Mouse (Mus musculus) lung, postnatal 36 days (tissue): ENCODE data around the gene Tmem95.
A peak's percentile ranks its signal among the peaks of the same experiment; 100 is the strongest.
"Not testable (repeated sequence)": the region's sequence is repeated elsewhere in the genome, so short reads cannot be mapped to it uniquely, and the experiment has no call there.

Source experiments
- DNase-seq: peaks from one replicate; pipeline ENCODE4 v3.0.0; 2022; ENCODE audit warnings: mixed read lengths

Tmem95 gene

GRCm38 (mm10) chr11:69880506-69880852 lies 2.7 kb upstream of the Tmem95 start:
- DNase-seq = peak; percentile 88

- no peak for DNase-seq
These were observed 1.9 kb upstream of the Tmem95 start for GRCm38 (mm10) chr11:69879711-69880110.

DNA sequence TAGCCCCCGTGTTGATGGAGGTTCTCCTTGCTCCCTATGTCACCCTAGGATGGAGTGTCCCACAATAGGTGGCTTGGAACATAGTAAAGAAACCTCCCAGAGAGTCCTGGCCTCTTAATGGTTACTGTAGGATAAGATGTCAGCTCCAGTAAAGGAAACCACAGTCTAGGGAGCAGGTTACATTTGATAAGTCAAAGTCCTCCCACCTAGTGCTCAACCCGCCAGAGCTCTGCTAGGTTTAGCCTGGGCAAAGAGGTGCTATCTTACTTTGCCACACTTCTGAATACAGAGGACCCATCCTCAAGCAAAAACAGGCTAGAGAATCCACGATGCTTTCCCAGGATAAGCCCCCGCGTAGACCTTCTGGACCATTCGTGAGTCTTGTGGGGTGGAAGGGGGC lies 1.1 kb upstream of the Tmem95 start:
- no peak for DNase-seq

- DNase-seq = no peak
These were observed 581 bp upstream of the Tmem95 start for GRCm38 (mm10) chr11:69878399-69878798.

DNA sequence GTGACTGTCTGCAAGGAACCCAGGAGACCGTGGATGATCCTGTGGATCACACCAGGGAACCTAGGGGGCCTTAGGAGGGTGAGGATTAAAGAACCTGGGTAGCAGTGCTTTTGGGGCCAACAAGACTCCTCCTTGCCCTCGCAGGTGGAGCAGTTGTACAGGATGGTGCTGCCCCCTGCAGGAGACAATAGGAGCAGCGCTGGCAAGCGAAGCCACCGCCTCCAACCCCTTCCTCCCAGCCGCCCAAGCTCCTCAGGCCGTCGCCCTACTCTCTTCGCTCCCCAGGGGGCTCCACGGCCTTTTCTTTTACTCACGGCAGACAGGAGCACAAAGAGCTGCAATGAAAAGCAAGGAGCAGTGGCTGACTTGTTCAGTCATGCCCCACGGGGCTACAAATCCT lies 951 bp downstream of the Tmem95 start:
- DNase-seq = peak; percentile 92

- peak; percentile 88 for DNase-seq
These were observed 1.6 kb downstream of the Tmem95 start for GRCm38 (mm10) chr11:69876186-69876585.

GRCm38 (mm10) chr11:69872451-69872850 lies 5.4 kb downstream of the Tmem95 start:
- no peak for DNase-seq

- no peak for DNase-seq
These were observed 6.0 kb downstream of the Tmem95 start for GRCm38 (mm10) chr11:69871822-69872221.

- no peak for DNase-seq
These were observed 7.3 kb downstream of the Tmem95 start for GRCm38 (mm10) chr11:69870289-69871069.

DNA sequence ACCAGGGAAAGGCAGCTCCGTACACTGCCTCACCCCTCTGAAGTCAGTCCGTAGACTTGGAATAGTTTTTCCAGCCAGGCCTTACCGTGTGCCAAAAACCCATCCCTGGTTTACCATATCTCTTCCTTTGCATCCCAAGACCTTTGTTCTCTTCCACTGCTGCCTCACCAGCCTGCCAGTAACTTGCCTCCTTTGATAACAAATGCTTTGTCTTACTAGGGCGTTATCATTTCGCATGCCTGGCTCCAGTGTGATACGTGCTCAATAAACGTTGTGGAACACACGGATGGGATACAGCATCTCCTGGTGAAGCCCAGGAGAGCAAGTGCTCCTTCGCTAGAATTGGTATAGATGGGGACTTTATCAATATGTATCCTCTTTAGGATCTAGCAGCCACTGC lies 10.5 kb downstream of the Tmem95 start:
- DNase-seq = peak; percentile 58

DNA sequence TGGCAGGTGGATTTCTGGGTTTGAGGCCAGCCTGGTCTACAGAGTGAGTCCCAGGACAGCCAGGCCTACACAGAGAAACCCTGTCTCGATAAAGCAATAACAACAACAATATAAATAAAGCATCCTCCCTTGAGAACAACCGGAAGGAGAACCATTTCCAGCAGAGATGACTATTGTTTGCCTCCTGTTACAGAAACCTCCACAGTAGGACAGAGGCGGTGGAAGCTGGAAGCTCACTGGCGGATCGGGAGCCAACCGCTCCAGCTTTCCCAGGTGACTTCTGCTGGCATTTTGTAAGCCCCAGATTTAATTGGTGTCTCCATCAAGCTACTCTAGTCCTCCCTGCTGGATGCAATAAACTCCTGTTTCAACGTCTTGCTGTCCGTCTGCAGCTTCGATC lies 12.3 kb downstream of the Tmem95 start:
- no peak for DNase-seq

DNA sequence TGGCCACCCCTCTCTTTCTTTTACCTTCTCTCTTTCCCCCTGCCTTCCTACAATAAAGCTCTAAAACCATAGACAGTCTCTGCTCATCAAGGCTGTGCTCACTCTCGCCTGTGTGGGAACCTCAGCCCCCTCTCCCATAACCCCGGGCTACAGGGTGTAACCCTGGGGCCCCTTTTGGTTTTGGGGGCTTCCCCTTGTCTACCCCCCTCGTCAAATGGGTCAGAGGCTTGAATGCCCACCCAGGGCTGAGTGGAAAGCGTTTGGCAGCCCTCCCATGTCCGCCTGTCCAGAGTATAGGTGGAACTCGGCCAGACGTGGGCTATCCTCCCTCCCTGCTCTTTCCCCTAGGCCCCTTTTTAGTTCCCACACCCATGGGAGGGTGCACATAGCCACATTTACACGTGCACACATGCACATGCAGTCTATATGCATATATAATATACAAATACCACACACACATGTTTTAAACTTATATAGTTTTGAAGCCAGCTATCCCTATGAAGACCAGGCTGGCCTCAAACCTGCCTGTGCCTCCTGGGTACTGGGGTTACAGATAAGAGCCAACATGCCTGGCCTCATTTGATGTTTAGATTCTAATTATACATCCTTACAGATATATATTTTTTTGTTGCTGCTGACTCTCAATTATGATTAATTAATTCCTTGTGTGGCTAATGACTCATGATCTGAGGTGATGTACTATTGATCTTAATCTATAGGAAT lies 13.5 kb downstream of the Tmem95 start:
- no peak for DNase-seq

GRCm38 (mm10) chr11:69863729-69864128 lies 14.1 kb downstream of the Tmem95 start:
- DNase-seq = not testable (repeated sequence)

- DNase-seq = peak; percentile 85
These were observed 19.5 kb downstream of the Tmem95 start, which contains the start of gene Tnk1 for GRCm38 (mm10) chr11:69858113-69858998. Gene Tnk1 (minus strand): TSS chr11:69858730.

DNA sequence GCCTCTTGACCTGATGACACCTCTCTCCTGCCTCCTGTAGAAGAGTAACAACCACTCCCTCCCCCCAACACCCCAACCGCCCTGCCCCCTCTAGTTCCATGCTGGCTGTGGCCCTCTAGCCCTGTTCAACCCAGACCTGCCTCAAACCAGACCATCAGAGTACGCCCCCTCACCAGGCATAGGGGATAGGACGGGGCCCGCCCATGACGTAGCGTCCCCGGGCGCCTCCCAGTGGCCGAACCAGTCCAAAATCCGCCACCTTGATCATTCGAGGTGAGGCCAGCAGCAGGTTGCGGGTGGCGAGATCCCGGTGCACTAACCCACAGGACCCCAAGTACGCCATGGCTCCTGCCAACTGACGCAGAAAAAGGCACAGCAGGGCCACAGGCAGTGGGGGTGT lies 22.5 kb downstream of the Tmem95 start:
- DNase-seq = peak; percentile 50

GRCm38 (mm10) chr11:69854680-69855079 lies 23.1 kb downstream of the Tmem95 start:
- no peak for DNase-seq

DNA sequence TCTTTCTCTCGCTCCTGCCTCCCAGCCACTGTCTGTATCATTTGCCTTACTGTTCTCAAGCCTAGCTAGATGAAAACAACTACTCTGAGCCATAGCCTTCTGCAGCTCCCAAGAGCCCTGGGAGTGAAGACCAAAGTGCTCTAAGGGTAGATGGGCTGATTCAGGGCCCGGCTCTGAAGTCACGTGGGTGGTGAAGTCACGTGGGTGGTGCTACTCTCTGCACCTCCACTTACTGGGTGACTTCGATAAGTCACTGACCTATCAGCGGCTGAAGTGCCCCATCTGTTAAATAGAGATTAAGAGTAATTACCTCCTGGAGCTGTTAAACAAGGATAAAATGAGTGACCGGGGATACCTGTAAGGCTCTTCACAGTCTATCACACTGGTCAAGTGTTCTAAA lies 23.8 kb downstream of the Tmem95 start:
- DNase-seq = no peak

DNA sequence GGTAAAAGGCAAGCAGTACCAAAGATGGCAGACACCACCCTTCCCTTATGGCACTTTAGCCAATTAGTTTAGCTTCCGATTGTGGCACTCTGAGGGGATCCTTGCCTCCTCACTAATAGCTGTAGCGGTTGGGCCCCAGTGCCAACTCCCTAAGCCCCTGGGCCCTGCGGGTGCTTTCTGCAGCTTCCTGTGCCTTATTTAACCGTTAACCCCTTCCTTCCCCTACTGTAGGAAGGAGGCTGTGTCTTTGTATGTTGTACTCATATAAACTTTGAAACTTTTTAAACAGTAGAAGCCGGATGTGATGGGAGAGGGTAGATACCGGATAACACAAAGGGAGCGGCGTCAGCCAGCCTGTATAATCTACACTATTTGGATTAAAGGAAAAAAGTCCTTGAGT lies 27.1 kb downstream of the Tmem95 start:
- DNase-seq = no peak

- no peak for DNase-seq
These were observed 27.9 kb downstream of the Tmem95 start for GRCm38 (mm10) chr11:69849884-69850283.

DNA sequence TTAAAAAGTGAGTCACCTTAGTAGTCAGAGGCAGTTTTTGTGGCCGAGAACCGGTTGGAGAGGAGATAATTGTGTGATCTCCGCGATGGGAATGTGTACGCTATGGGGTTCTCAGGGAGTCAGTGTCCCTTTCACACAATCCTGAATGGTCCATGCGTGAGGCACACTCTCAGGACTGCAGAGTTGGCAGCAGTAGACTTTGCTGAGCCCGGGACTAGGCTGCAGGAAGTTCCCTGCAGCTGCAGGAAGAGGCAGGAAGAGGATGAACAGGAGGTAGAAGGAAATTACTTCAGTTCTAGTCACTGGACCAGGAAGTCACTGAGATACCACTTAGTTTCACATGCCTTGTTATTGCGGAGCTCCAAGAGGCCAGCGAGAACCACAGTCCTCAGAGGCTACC lies 28.7 kb downstream of the Tmem95 start:
- DNase-seq = peak; percentile 19

- DNase-seq = no peak
These were observed 29.8 kb downstream of the Tmem95 start for GRCm38 (mm10) chr11:69848021-69848420.

DNA sequence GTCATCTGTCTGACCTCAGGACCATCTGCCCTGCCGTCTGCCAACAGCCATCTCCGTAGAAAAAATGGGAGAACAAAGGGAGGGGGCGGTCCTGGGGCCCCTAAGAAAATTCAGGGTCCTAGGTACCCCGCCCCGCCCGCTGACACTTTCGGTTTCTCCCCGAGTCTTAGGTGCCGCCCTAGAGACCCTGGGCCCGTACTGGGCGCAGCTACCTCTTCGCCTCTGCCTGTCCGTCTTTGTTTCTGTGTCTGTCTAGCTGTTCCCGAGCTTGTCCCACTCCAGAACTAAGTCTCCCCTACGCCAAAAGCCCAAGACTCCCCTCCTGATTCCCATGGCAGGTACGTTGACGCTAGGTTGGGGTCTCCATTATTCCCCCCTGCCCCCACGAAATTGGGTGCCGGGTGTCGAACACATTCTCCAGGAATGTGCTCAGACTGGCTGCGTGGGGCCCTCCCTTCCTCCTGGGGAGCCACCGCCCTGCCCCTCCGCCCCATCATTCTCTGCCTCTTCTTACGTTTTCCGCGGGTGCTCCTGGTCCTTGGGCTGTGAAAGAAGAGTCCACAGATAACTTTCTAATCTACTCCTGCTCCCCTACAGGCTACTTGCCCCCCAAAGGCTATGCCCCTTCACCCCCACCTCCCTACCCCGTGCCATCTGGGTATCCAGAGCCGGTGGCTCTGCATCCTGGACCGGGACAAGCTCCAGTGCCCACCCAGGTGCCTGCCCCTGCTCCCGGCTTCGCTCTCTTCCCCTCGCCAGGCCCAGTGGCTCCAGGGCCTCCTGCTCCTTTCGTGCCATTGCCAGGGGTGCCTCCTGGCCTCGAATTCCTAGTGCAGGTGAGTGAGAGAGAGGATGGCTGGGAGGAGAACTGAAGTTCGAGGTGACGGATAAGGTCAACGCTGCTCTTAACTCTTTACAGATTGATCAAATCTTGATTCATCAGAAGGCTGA lies 30.8 kb downstream of the Tmem95 start:
- DNase-seq = peak; percentile 56
